Mouse (Mus musculus) gastrocnemius, postnatal 25 days (tissue): ENCODE results near the gene Gatc. TPM values are rescaled to one million over a fixed set of nuclear protein-coding genes. Genes with fewer than 3 reads are reported as not detected.
"Not testable (repeated sequence)": the region's sequence is repeated elsewhere in the genome, so short reads cannot be mapped to it uniquely, and the experiment has no call there.

Experiments used
- DNase-seq: peaks from one replicate; pipeline ENCODE4 v3.0.0; 2022
- long read RNA-seq, 2 experiments: library from polyadenylated mRNA; stranded (forward); transcript quantifications; one replicate each; pipeline ENCODE4 v2.0.0; 2021
- total RNA-seq, 2 experiments: library from RNA; stranded (reverse); gene quantifications; 1 replicate in 1 of 2; 2 replicates in 1 of 2; pipeline ENCODE4 v1.2.3; 2021

Gatc gene
- total RNA-seq = 10 to 100 TPM; 20.5 to 22.1 TPM
- long read RNA-seq, experiment 1, transcript Gatc-201 (3 exons, 1,797 nt) = major isoform, 19 of 26 reads
- long read RNA-seq, experiment 1, partial matches to known transcripts = 1 of 26 reads
- long read RNA-seq, experiment 1, other reads (novel, unspliced or antisense) = 6 of 26 reads
- long read RNA-seq, experiment 2, transcript Gatc-201 (3 exons, 1,797 nt) = major isoform, 24 of 26 reads
- long read RNA-seq, experiment 2, partial matches to known transcripts = 1 of 26 reads
- long read RNA-seq, experiment 2, other reads (novel, unspliced or antisense) = 1 of 26 reads

- DNase-seq = peak; percentile 86
Measured at GRCm38 (mm10) chr5:115340577-115341313, at the start of gene Gatc, which contains the start of gene Triap1. Gatc (minus strand) TSS chr5:115341178. Triap1 (plus strand) TSS chr5:115341225.

- DNase-seq = not testable (repeated sequence)
Measured at GRCm38 (mm10) chr5:115378882-115379281, 37.9 kb upstream of the Gatc start.

GRCm38 (mm10) chr5:115375436-115375835 lies 34.5 kb upstream of the Gatc start:
- DNase-seq = no peak

- DNase-seq = no peak
Measured at GRCm38 (mm10) chr5:115374204-115374820, 33.3 kb upstream of the Gatc start.

- no peak for DNase-seq
Measured at GRCm38 (mm10) chr5:115373441-115374203, 32.6 kb upstream of the Gatc start.

- no peak for DNase-seq
Measured at GRCm38 (mm10) chr5:115371736-115372135, 30.8 kb upstream of the Gatc start.

GRCm38 (mm10) chr5:115364782-115365181 lies 23.8 kb upstream of the Gatc start:
- no peak for DNase-seq

GRCm38 (mm10) chr5:115362819-115363714 lies 22.1 kb upstream of the Gatc start:
- DNase-seq = no peak

- no peak for DNase-seq
Measured at GRCm38 (mm10) chr5:115362216-115362615, 21.2 kb upstream of the Gatc start.

- DNase-seq = no peak
Measured at GRCm38 (mm10) chr5:115359851-115360372, 18.9 kb upstream of the Gatc start.

GRCm38 (mm10) chr5:115359438-115359837 lies 18.5 kb upstream of the Gatc start:
- no peak for DNase-seq

GRCm38 (mm10) chr5:115358872-115359271 lies 17.9 kb upstream of the Gatc start:
- DNase-seq = peak; percentile 78

- no peak for DNase-seq
Measured at GRCm38 (mm10) chr5:115355070-115355469, 14.1 kb upstream of the Gatc start.

GRCm38 (mm10) chr5:115351348-115351747 lies 10.4 kb upstream of the Gatc start:
- no peak for DNase-seq

GRCm38 (mm10) chr5:115349225-115349555 lies 8.2 kb upstream of the Gatc start:
- DNase-seq = no peak

- DNase-seq = peak; percentile 97
Measured at GRCm38 (mm10) chr5:115348546-115349224, 7.7 kb upstream of the Gatc start, which contains the start of gene Cox6a1. Cox6a1 (minus strand) TSS chr5:115348981.

- peak; percentile 59 for DNase-seq
Measured at GRCm38 (mm10) chr5:115347564-115347963, 6.6 kb upstream of the Gatc start.

GRCm38 (mm10) chr5:115341314-115342165 lies 562 bp upstream of the Gatc start:
- DNase-seq = no peak

GRCm38 (mm10) chr5:115340007-115340406 lies 971 bp downstream of the Gatc start:
- DNase-seq = no peak
